ENCODE assay signal across 8 mouse cellular contexts in genomic region chr16:18497865-18498515, GRCm38 (mm10). TPM values are rescaled to one million over a fixed set of nuclear protein-coding genes. Genes with fewer than 3 reads are reported as not detected.
DNase-seq lines count a peak whose midpoint lies in the region; ATAC-seq and TF ChIP-seq lines count a peak whose summit lies in the region.

No protein-coding gene starts in this region.

- H3K9ac ChIP-seq in kidney, postnatal 0 days (ENCODE audit: low read depth, low read length), result peak overlapping the region; percentile 71

- peak; percentile 19 for DNase-seq in cerebellum, adult 11 months
- DNase-seq in cerebellum, postnatal 36 days, result no peak
- DNase-seq in right cerebral cortex, adult 2 months (ENCODE audit: low spot score in 2 of 2), result peak; percentile 33 to 59
- no peak for DNase-seq in right cerebral cortex, adult 18-20 months
- DNase-seq in kidney, postnatal 0 days (ENCODE audit: low spot score), result peak; percentile 31
- no peak for DNase-seq in midbrain, embryonic 10.5 days (ENCODE audit: low spot score)
- DNase-seq in frontal cortex, postnatal 14 days (ENCODE audit: low spot score in 2 of 2), result no peak

- no peak for TF ChIP-seq CTCF in kidney, postnatal 0 days (IDR thresholded peaks at IDR 0.05; ENCODE audit: low read depth)

- peak overlapping the region; percentile 64 for H3K4me3 ChIP-seq in kidney, postnatal 0 days (replicated peaks; ENCODE audit: low read depth, low read length)
- peak overlapping the region; percentile 84 for H3K4me3 ChIP-seq in midbrain, embryonic 10.5 days

- WGBS in kidney, postnatal 0 days, result 5% methylated on average over 6 of the region's 6 CpGs
- 14% methylated on average over 6 of the region's 6 CpGs for WGBS in midbrain, embryonic 10.5 days

- peaks cover 8% of the 10 kb centered on the region; the same call in 1 of the 2 replicates for H3K36me3 ChIP-seq in kidney, postnatal 0 days (ENCODE audit: insufficient read depth, low read length)
- peaks cover 23% of the 10 kb centered on the region for H3K36me3 ChIP-seq in midbrain, embryonic 10.5 days

- H3K4me2 ChIP-seq in kidney, postnatal 0 days (ENCODE audit: low read length), result peak overlapping the region; percentile 95

- H3K4me1 ChIP-seq in kidney, postnatal 0 days (replicated peaks; ENCODE audit: insufficient read depth, low read length), result peaks cover 5% of the 10 kb centered on the region; the same call in 1 of the 2 replicates
- H3K4me1 ChIP-seq in midbrain, embryonic 10.5 days, result peaks cover 24% of the 10 kb centered on the region

- ATAC-seq in granulocyte monocyte progenitor cell, adult 5-6 weeks (replicated peaks; ENCODE audit: poor library complexity, severe bottlenecking), result peak; percentile 18
- peak; percentile 26 for ATAC-seq in kidney, postnatal 0 days (replicated peaks; ENCODE audit: low FRiP score, low read depth)

- peak overlapping the region; percentile 82 for H3K27ac ChIP-seq in kidney, postnatal 0 days
- peak overlapping the region; percentile 93 for H3K27ac ChIP-seq in midbrain, embryonic 10.5 days (replicated peaks)

- H3K9me3 ChIP-seq in kidney, postnatal 0 days (replicated peaks; ENCODE audit: low read length), result no peaks in the 10 kb centered on the region
- H3K9me3 ChIP-seq in midbrain, embryonic 10.5 days (replicated peaks), result no peaks in the 10 kb centered on the region; the same call in 1 of the 2 replicates

- no peaks in the 10 kb centered on the region for H3K27me3 ChIP-seq in kidney, postnatal 0 days (ENCODE audit: insufficient read depth, low read length)
- no peaks in the 10 kb centered on the region for H3K27me3 ChIP-seq in midbrain, embryonic 10.5 days (ENCODE audit: low read depth, poor library complexity, severe bottlenecking)

RNA-seq across cellular contexts. Expression of gene Gnb1l, which starts 0.5 kb away (rescaled TPM):
- total RNA-seq in granulocyte monocyte progenitor cell, adult 5-6 weeks (2014; fragmentation: Nextera tagmentation), result 9.5 and 13.8 TPM in 2 replicates
- total RNA-seq in granulocyte monocyte progenitor cell, adult 5-6 weeks (2017), result 3.3 and 7.5 TPM in 2 replicates
- polyA plus RNA-seq in kidney, postnatal 0 days (2015; fragmentation: Nextera tagmentation; extraction: Ambion mirVana), result 12.9 and 16.1 TPM in 2 replicates
- 13.3 and 16.0 TPM in 2 replicates for polyA plus RNA-seq in midbrain, embryonic 10.5 days (2016; fragmentation: Nextera tagmentation; extraction: Ambion mirVana)

RNA-seq across cellular contexts. Expression of gene Rtl10, which starts 0.7 kb away (rescaled TPM):
- 9.0 and 16.0 TPM in 2 replicates for total RNA-seq in granulocyte monocyte progenitor cell, adult 5-6 weeks (2014; fragmentation: Nextera tagmentation)
- 0.88 and 2.4 TPM in 2 replicates for total RNA-seq in granulocyte monocyte progenitor cell, adult 5-6 weeks (2017)
- polyA plus RNA-seq in kidney, postnatal 0 days (2015; fragmentation: Nextera tagmentation; extraction: Ambion mirVana), result 2.2 and 3.0 TPM in 2 replicates
- 2.1 and 2.4 TPM in 2 replicates for polyA plus RNA-seq in midbrain, embryonic 10.5 days (2016; fragmentation: Nextera tagmentation; extraction: Ambion mirVana)

Comparison
In these comparisons a context has a peak if more than half of its experiments do, and no peak if none do; other contexts are left out.
1. DNase-seq: peak in cerebellum, adult 11 months (single experiment), right cerebral cortex, adult 2 months (2 of 2) and kidney, postnatal 0 days (single experiment); none in cerebellum, postnatal 36 days (0 of 2), right cerebral cortex, adult 18-20 months (single experiment), midbrain, embryonic 10.5 days (single experiment) and frontal cortex, postnatal 14 days (0 of 2).